Mouse (Mus musculus) midbrain, embryonic 16.5 days (tissue): ENCODE measurements at regions not wholly inside any gene's neighbourhood (a gene's known extent, or its start where the extent isn't known, plus 50 kb on each side); places are given as distances from the start of the nearest gene placed in this dataset.

Experiments
- ATAC-seq: fragments of 200-750 bp; cut with Nextera tagmentation; 2 replicates; pipeline ENCODE4 v1.8.0; 2017; ENCODE audit warnings: moderate TSS enrichment
- H3K27ac ChIP-seq: fragments of 300-500 bp; sonication (generic); 2 replicates; pipeline ENCODE4 v1.5.1; 2014; ENCODE audit warnings: mild to moderate bottlenecking, low read length, mixed read lengths
- H3K27me3 ChIP-seq: fragments of 300-500 bp; sonication (generic); 2 replicates; pipeline ENCODE4 v1.6.1; 2014; ENCODE audit warnings: low read depth, low read length, mixed read lengths; ENCODE audit not compliant: control insufficient read depth, insufficient read depth
- H3K36me3 ChIP-seq: fragments of 300-500 bp; sonication (generic); 2 replicates; pipeline ENCODE4 v1.6.1; 2014; ENCODE audit warnings: mild to moderate bottlenecking, low read length, moderate library complexity, mixed read lengths; ENCODE audit not compliant: control insufficient read depth, insufficient read depth
- H3K4me1 ChIP-seq: fragments of 300-500 bp; sonication (generic); 2 replicates; pipeline ENCODE4 v1.6.1; 2014; ENCODE audit warnings: mild to moderate bottlenecking, low read length, mixed read lengths; ENCODE audit not compliant: control insufficient read depth, insufficient read depth
- H3K4me2 ChIP-seq: fragments of 300-500 bp; sonication (generic); 2 replicates; pipeline ENCODE4 v1.6.1; 2014; ENCODE audit warnings: mild to moderate bottlenecking, low read length, mixed read lengths
- H3K4me3 ChIP-seq: fragments of 300-500 bp; sonication (generic); 2 replicates; pipeline ENCODE4 v1.5.1; 2014; ENCODE audit warnings: low read depth, mild to moderate bottlenecking, low read length, moderate library complexity, mixed read lengths
- H3K9ac ChIP-seq: fragments of 300-500 bp; sonication (generic); 2 replicates; pipeline ENCODE4 v1.6.1; 2014; ENCODE audit warnings: low read depth, low read length, mixed read lengths
- H3K9me3 ChIP-seq: fragments of 300-500 bp; sonication (generic); replicated peaks from 2 replicates; pipeline ENCODE4 v1.6.1; 2014; ENCODE audit warnings: mild to moderate bottlenecking, low read length, mixed read lengths; ENCODE audit not compliant: control insufficient read depth, poor library complexity, severe bottlenecking
- WGBS: fragments of 180-500 bp; shearing (Covaris S2); extraction: QIAGEN DNeasy Blood & Tissue Kit; methylation state at CpG from one replicate; pipeline ENCODE4 v1.1.7; 2014; 5-methylcytosine and 5-hydroxymethylcytosine counted together

- WGBS = 73% methylated on average over 19 of the region's 19 CpGs
- ATAC-seq = no peak
Measured at GRCm38 (mm10) chr4:150706793-150707724, 55.1 kb upstream of the Slc45a1 start.

GRCm38 (mm10) chr4:150706291-150706690 is 54.3 kb upstream of the Slc45a1 start:
- 0 out of 2 replicates have a peak, but pooled peaks cover 4% of the 10 kb centered on the region for H3K4me1 ChIP-seq
- H3K9ac ChIP-seq = no peak overlapping the region
- H3K27ac ChIP-seq = no peak overlapping the region
- H3K36me3 ChIP-seq = no peaks in the 10 kb centered on the region
- H3K4me3 ChIP-seq = no peak overlapping the region
- no peak for ATAC-seq
- H3K4me2 ChIP-seq = no peak overlapping the region
- H3K27me3 ChIP-seq = no peaks in the 10 kb centered on the region; the same call in 1 of the 2 replicates
- H3K9me3 ChIP-seq = no peaks in the 10 kb centered on the region
- 95% methylated on average over 7 of the region's 7 CpGs for WGBS

More at GRCm38 (mm10) chr4:150706793-150707724, 55.1 kb upstream of the Slc45a1 start:
- no peaks in the 10 kb centered on the region for H3K9me3 ChIP-seq
- H3K9ac ChIP-seq = no peak overlapping the region
- no peak overlapping the region for H3K27ac ChIP-seq
- no peak overlapping the region for H3K4me3 ChIP-seq
- 0 out of 2 replicates have a peak, but pooled peaks cover 4% of the 10 kb centered on the region for H3K4me1 ChIP-seq
- no peaks in the 10 kb centered on the region for H3K36me3 ChIP-seq
- no peaks in the 10 kb centered on the region; the same call in 1 of the 2 replicates for H3K27me3 ChIP-seq
- no peak overlapping the region for H3K4me2 ChIP-seq

GRCm38 (mm10) chr4:150703266-150703665 is 51.3 kb upstream of the Slc45a1 start:
- no peak for ATAC-seq
- H3K27ac ChIP-seq = no peak overlapping the region
- no peak overlapping the region for H3K4me3 ChIP-seq
- H3K4me2 ChIP-seq = no peak overlapping the region
- WGBS = 90% methylated on average over 5 of the region's 5 CpGs
- no peaks in the 10 kb centered on the region; the same call in 1 of the 2 replicates for H3K27me3 ChIP-seq
- H3K9ac ChIP-seq = no peak overlapping the region
- no peaks in the 10 kb centered on the region for H3K36me3 ChIP-seq
- H3K9me3 ChIP-seq = no peaks in the 10 kb centered on the region; the same call in 1 of the 2 replicates
- H3K4me1 ChIP-seq = 0 out of 2 replicates have a peak, but pooled peaks cover 4% of the 10 kb centered on the region
